Comparison of ENCODE assay signal across 8 mouse cellular contexts in the genomic region with DNA sequence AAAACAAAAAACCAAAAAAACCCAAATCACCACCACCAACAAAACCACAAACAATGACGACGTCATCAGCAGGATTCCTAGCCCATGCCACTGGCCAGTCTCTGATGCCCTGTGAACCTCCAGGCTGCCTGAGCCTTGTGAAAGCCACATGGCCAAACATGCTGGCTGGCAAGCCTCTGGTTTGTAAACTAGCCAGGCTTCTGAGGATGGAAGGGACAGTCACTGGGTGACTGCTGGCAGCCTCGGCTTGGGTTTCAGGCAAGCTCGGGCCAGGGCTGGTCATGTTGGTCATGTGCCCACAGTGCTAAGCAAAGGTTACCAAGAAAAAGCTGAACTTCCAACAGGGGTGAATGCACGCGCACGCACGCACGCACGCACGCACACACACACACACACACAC. TPM values are rescaled to one million over a fixed set of nuclear protein-coding genes. Genes with fewer than 3 reads are reported as not detected.
DNase-seq lines count a peak whose midpoint lies in the region.

No protein-coding gene starts in this region.

- intact Hi-C loops in left cerebral cortex, postnatal 4 days (cut with DNase I): loop anchor here (5.0 kb wide), 1 partner anchor 114 kb away; no protein-coding TSS in a partner anchor

- peak; percentile 83 for DNase-seq in adrenal gland, adult 2 months
- no peak for DNase-seq in adrenal gland, adult 18-20 months (ENCODE audit: low spot score in 2 of 2)
- DNase-seq in left cerebral cortex, postnatal 4 days: peak; percentile 82
- DNase-seq in left cerebral cortex, adult 18-20 months (ENCODE audit: low spot score in 2 of 2): no peak
- DNase-seq in cerebellum, adult 9-11 months: peak; percentile 91
- peak; percentile 49 for DNase-seq in lung, postnatal 10 days
- no peak for DNase-seq in testis, postnatal 14 days (ENCODE audit: low spot score)
- no peak for DNase-seq in spleen, postnatal 4 days (ENCODE audit: low spot score in 2 of 2)

RNA-seq across cellular contexts. Expression of gene Rflna, which starts 18.3 kb away (rescaled TPM):
- 1 to 10 TPM; 4.6 to 5.6 TPM for total RNA-seq in adrenal gland, adult 2 months (2021)
- 18.7 and 21.1 TPM in 2 replicates for polyA plus RNA-seq in adrenal gland, adult 2 months (2012; rRNA removed)
- 1 to 10 TPM; 2.9 to 6.3 TPM for total RNA-seq in adrenal gland, adult 18-20 months (2021)
- 1 to 10 TPM; 2.0 to 2.1 TPM for total RNA-seq in left cerebral cortex, postnatal 4 days (2021)
- total RNA-seq in left cerebral cortex, adult 18-20 months (2021): 1 to 10 TPM in 1 of 2 experiments, under 1 TPM in 1; 0.68 to 1.0 TPM

Comparison
In these comparisons a context has a peak if more than half of its experiments do, and no peak if none do; other contexts are left out.
1. DNase-seq: peak in adrenal gland, adult 2 months (single experiment), left cerebral cortex, postnatal 4 days (single experiment), cerebellum, adult 9-11 months (single experiment) and lung, postnatal 10 days (single experiment); none in adrenal gland, adult 18-20 months (0 of 2), left cerebral cortex, adult 18-20 months (0 of 2), testis, postnatal 14 days (single experiment) and spleen, postnatal 4 days (0 of 2).